Mouse (Mus musculus): ENCODE results near the gene Tmem101. TPM values are rescaled to one million over a fixed set of nuclear protein-coding genes. Genes with fewer than 3 reads are reported as not detected.
"Not testable (repeated sequence)": the region's sequence is repeated elsewhere in the genome, so short reads cannot be mapped to it uniquely, and the experiment has no call there.

Tmem101 gene
- total RNA-seq, 2 experiments from 2014 or later = 20.8 to 23.0 TPM

DNA sequence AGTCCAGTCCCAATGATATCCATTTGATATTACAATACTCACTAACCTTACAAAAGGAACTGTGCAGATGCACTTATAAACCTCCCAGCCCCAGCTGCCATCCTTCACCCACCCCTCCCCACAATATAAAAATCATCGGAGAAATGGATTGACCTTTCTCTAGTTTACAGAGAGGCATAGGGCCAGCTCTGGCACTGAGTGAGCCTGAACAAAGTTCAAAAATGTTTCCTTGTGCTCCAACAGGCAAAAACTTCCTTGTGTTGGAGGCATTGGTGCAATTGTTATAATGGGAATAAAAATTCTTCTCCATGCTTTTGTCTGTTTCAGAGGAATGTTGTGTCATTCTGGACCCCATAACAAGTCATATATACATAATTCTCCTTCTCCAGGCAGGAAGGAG, 30.0 kb upstream of the Tmem101 start:
- H3K4me3 ChIP-seq = no peak overlapping the region
- intact Hi-C loops (cut with DNase I) = no loop called here
- no peak for DNase-seq (ENCODE audit: extremely low spot score in 1 of 2, low spot score in 2 of 2)
- no peak for TF ChIP-seq CTCF (IDR thresholded peaks at IDR 0.05)
- H3K27ac ChIP-seq = no peak overlapping the region

DNA sequence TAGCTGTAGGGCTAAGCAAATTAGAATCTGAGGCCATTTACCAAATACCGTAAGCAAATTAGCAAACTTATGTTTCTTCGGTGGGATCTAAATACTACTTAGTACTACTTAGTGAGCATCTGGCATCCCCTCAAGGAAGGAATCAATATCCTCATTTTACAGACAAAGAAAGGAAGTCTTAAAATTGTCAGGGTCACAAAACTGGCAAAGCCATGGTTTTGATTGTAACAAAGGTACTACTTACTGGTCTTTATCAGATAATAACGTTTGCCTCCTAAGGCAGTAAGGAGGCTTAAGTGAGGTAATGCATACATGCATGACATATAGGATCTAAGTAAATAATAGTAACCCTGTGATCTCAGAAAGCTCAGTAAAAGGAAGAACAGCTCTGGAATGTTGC, 29.5 kb upstream of the Tmem101 start:
- DNase-seq (ENCODE audit: extremely low spot score in 1 of 2, low spot score in 2 of 2) = no peak
- no peak for TF ChIP-seq CTCF (IDR thresholded peaks at IDR 0.05)
- H3K4me3 ChIP-seq = peak overlapping the region; percentile 91
- peak overlapping the region; percentile 93 for H3K27ac ChIP-seq
- intact Hi-C loops (cut with DNase I) = no loop called here

DNA sequence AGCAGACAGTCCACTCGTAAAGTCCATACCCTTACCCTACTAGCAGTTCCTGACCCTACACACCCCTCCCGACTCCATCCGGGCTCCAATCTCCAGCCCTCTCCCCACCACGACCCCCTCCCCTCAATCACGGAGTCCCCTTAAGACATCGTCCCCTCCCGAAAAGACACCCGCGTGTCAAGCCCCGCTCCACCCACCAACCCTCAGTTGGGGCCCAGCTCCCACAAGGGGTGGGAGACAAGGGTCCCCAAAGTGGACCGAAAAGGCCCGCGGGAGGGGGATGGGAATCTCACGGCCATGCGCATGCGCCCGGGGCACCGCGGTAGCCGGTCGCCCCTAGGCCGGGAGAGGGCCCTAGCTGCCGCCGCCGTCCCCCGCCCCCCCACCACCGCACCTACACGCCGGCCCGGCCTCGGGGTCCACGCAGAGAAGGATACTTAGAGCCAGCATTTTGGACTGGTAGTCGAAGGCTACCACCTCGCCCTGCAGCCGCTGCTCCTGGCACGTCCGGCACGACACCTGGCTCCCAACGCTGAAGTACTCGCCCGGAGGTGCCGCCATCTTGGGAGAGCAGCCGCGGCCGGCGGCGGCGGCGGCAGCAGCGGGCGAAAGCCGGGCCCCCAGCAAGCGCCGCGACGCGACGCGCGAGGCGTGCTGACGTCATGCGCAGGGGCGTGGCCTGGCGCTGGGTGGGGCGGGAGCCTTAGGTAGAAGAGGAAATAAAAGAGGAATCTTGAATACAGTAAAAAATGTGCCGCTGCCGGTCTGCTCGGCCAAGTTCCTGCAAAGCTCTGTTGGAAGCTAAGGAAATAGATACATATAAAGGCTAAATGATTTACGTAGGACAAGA, 28.7 kb upstream of the Tmem101 start, which contains the start of gene Lsm12:
Gene Lsm12, minus strand, starts transcription at position 651 of the 850 bp plus-strand sequence.
- Histone ChIP-seq H3K4me3 (peak within 1 kb of the TSS; percentile 91), H3K27ac (peak within 1 kb of the TSS; percentile 93)
- no peak for TF ChIP-seq CTCF (IDR thresholded peaks at IDR 0.05)
- DNase-seq (ENCODE audit: extremely low spot score in 1 of 2, low spot score in 2 of 2) = peak; percentile 93 to 96
- intact Hi-C loops (cut with DNase I) = no loop called here

DNA sequence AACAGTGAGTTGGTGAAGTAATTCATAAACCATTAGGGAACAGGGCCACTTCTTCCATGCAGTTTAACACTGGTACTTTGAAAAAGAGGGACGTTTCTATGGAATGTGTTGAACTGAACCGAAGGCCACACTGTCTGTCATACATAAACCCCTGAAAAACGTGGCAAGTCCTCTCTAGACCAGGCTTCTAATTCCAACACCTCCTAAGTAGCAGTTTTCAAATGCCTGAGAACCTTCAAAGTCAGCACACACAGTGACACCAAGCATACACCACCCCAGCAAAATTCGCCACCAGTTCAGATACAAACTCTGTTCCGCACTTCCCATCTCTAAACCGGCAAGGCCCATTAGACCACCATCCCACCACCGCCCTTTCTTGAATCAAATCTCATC, 28.0 kb upstream of the Tmem101 start:
- DNase-seq (ENCODE audit: extremely low spot score in 1 of 2, low spot score in 2 of 2) = no peak
- intact Hi-C loops (cut with DNase I) = no loop called here
- Histone ChIP-seq H3K27ac (peak overlapping the region; percentile 93), H3K4me3 (peak overlapping the region; percentile 91)
- TF ChIP-seq CTCF (IDR thresholded peaks at IDR 0.05) = no peak

DNA sequence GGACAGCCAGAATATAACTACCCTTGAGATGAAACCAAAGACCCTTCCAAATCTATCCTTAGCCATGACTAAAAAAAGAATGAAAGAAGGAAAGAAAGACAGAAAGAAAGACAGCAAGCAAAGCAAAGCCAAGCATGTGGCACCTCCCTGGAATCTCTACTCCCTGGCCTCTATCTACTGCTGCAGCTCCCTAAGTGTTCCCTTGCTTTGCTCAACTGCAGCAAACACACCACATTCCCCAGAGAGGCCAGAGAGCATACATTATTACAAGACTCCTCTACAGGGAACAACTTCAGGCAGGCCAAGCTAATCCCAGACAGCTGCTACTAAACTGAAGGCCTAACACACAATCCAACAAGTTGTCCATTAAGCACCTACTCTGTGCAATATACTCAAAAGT, 23.6 kb upstream of the Tmem101 start:
- Histone ChIP-seq H3K4me3 (no peak overlapping the region), H3K27ac (no peak overlapping the region)
- intact Hi-C loops (cut with DNase I) = no loop called here
- no peak for DNase-seq (ENCODE audit: extremely low spot score in 1 of 2, low spot score in 2 of 2)
- no peak for TF ChIP-seq CTCF (IDR thresholded peaks at IDR 0.05)

DNA sequence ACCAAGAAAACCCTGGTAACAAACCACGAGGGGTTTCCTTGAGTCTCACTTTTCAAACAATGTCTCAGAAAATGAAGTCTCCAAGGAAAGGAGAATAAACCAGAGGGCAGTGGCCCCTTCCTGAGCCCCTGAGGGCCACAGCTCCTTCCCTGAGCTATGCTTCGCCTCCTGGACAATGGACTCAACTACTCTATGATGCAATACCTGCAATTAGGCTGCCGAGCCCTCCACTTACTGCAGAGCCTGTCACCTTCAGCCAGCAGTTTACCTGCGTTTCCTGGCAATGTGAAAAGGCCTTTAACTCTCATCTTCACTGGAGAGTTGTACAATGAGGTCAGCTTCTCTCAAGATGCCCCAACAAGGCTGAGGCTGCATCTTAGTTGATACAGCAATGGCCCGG, 12.5 kb upstream of the Tmem101 start:
- no peak for DNase-seq (ENCODE audit: extremely low spot score in 1 of 2, low spot score in 2 of 2)
- TF ChIP-seq CTCF (IDR thresholded peaks at IDR 0.05) = no peak
- Histone ChIP-seq H3K4me3 (no peak overlapping the region), H3K27ac (no peak overlapping the region)
- intact Hi-C loops (cut with DNase I) = no loop called here

DNA sequence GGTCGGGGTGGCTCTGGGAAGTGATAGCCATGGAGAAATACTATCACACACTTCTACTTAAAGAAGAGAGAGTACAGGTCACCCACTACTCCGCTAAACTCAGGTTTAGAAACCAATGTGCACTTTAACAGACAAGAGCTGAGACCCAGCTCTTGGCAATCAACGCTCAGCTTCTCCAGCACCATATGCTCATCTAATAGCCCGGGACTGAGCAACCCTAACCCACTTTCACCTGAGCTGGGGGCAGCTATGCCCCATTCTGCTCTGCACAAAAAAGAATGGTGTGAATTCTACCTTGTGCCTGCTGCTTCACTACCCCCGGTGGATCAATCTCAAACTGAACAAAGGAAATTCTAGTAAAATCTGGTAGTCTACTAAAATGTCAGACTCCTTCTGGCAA, 11.3 kb upstream of the Tmem101 start:
- Histone ChIP-seq H3K27ac (no peak overlapping the region), H3K4me3 (no peak overlapping the region)
- intact Hi-C loops (cut with DNase I) = no loop called here
- no peak for DNase-seq (ENCODE audit: extremely low spot score in 1 of 2, low spot score in 2 of 2)
- TF ChIP-seq CTCF (IDR thresholded peaks at IDR 0.05) = no peak

DNA sequence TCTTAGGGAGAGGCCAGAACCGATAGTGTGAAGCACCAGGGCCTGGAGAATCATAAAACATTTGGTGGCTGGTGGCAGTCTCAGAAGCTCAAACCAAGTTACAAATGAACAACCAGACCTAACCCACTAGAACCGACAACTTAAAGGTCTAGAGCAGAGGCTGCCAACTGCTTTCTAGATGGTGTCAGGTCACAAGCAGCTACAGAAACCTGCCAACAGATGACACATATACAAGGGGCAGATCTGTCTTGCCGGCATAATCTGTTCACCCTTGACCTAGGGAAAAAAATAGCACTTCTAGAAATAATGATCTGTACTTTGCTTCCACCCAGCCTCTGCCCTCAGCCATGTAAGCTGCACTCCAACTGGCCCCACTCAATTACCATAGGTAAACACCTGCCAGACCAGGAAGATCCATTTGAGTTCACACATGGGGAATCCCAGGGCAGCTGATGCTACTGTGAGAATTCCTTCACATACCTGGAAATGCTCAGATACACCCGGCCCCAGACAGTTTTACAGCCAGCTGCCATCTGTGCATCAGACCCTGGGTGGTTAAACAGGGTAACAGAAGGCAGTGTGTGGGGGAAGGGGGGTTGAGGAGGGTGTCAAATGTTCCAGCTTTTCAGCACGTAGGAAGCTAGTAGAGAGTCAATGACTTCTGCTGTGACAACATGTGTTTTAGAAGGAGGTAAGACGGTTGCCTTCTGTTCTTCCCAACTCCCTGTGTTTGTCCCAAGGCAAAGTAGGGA, 9.9 kb upstream of the Tmem101 start:
- no peak overlapping the region for H3K27ac ChIP-seq
- TF ChIP-seq CTCF (IDR thresholded peaks at IDR 0.05) = no peak
- no peak overlapping the region for H3K4me3 ChIP-seq
- intact Hi-C loops (cut with DNase I) = no loop called here
- DNase-seq (ENCODE audit: extremely low spot score in 1 of 2, low spot score in 2 of 2) = no peak

DNA sequence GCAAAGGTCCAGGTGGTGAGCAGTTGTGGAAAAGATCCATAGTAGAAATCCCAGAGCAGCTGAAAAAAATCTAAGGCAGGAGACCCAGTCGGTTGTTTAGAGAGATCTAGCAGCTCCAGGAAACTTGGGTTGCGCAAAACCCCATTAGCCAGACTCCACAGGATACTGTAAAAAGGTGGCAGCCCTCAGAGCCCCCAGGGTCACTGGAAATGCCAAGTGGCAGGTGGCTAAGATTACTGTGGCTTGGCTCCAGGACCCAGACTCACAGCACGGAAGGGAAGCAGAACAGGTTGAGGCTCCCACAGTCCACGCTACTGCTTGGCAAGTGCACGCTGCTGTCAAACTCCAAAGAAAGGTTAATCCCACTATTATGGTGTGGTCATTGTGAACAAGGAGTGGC, 3.6 kb upstream of the Tmem101 start:
- DNase-seq (ENCODE audit: extremely low spot score in 1 of 2, low spot score in 2 of 2) = no peak
- intact Hi-C loops (cut with DNase I) = loop anchor here (5.0 kb wide), 2 partner anchors 108 to 172 kb away; partner anchors contain the start of genes Asb16 and Dusp3
- no peak for TF ChIP-seq CTCF (IDR thresholded peaks at IDR 0.05)
- Histone ChIP-seq H3K27ac (no peak overlapping the region), H3K4me3 (no peak overlapping the region)

DNA sequence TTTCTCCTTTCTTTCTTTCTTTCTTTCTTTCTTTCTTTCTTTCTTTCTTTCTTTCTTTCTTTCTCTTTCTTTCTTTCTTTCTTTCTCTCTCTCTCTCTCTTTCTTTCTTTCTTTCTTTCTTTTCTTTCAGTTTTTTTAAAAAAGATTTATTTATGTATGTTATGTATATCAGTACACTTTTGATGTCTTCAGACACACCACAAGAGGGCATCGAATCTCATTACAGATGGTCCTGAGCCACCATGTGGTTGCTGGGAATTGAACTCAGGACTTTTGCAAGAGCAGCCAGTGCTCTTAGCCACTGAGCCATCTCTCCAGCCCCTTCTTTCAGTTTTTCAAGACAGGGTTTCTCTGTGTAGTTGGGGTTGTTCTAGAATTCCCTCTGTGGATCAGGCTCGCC, 1.8 kb upstream of the Tmem101 start:
- intact Hi-C loops (cut with DNase I) = loop anchor here (5.0 kb wide), 2 partner anchors 109 to 171 kb away; partner anchors contain the start of genes Asb16 and Dusp3

DNA sequence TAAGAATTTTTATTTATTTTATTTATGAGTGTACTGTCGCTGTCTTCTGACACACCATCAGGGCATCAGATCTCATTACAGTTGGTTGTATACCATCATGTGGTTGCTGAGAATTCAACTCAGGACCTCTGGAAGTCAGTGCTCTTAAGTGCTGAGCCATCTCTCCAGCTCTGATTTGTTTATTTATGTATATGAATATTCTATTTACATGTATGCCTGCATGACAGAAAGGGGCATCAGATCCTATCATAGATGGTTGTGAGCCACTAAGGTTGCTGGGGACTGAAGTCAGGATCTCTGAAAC, 534 bp upstream of the Tmem101 start:
- intact Hi-C loops (cut with DNase I) = loop anchor here (5.0 kb wide), 2 partner anchors 111 to 169 kb away; partner anchors contain the start of genes Asb16 and Dusp3
- TF ChIP-seq CTCF (IDR thresholded peaks at IDR 0.05) = no peak
- H3K4me3 ChIP-seq = no peak overlapping the region; the same call in 1 of the 2 replicates
- DNase-seq (ENCODE audit: extremely low spot score in 1 of 2, low spot score in 2 of 2) = no peak
- H3K27ac ChIP-seq = no peak overlapping the region

More for the DNA sequence above, 1.8 kb upstream of the Tmem101 start:
- not testable (repeated sequence) for H3K27ac ChIP-seq; H3K4me3 ChIP-seq; DNase-seq (ENCODE audit: extremely low spot score in 1 of 2, low spot score in 2 of 2)

DNA sequence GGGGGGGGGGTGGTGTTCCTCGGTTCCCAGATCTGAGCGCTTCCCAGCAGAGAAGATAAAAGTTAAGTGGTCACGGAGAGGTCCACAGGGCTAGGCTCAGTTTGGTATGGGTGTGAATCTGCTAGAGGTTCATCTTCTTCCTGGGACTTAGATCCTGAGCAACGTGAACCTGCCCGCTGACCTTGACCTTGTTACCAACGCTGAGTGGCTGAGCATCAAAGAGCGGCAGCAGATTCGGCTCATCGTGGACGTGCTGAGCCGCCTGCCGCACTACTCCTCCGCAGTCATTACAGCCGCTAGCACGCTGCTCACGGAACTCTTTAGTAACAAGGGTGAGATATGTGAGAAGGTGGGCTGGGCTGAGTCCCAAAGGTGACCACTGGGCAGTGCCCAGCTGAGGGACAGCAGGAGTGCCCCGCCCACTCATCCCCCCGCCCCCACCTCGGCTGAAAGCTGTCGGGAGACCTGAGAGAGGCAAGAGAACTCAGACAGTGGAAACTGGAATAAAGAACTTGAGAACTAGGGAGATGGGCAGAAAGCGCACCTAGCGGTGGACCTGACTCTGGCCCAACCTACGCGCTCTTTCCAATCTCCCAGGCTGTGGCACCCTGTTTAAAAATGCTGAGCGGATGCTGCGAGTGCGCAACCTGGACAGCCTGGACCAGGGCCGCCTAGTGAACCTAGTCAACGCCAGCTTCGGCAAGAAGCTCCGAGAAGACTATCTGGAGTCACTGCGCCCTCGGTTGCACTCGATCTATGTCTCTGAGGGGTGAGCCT, 8.8 kb downstream of the Tmem101 start:
- intact Hi-C loops (cut with DNase I) = no loop called here
- no peak; the same call in none of the 2 replicates for TF ChIP-seq CTCF (IDR thresholded peaks at IDR 0.05)
- Histone ChIP-seq H3K4me3 (no peak overlapping the region), H3K27ac (no peak overlapping the region)
- DNase-seq (ENCODE audit: extremely low spot score in 1 of 2, low spot score in 2 of 2) = no peak

Data from left cerebral cortex, adult 2 months (tissue).